Mouse (Mus musculus) right cerebral cortex, postnatal 4 days (tissue): ENCODE results near the gene Chrm3.

ENCODE experiments used
- DNase-seq: peaks from one replicate; pipeline ENCODE4 v3.0.0-alpha.2; 2022

The Chrm3 gene

DNA sequence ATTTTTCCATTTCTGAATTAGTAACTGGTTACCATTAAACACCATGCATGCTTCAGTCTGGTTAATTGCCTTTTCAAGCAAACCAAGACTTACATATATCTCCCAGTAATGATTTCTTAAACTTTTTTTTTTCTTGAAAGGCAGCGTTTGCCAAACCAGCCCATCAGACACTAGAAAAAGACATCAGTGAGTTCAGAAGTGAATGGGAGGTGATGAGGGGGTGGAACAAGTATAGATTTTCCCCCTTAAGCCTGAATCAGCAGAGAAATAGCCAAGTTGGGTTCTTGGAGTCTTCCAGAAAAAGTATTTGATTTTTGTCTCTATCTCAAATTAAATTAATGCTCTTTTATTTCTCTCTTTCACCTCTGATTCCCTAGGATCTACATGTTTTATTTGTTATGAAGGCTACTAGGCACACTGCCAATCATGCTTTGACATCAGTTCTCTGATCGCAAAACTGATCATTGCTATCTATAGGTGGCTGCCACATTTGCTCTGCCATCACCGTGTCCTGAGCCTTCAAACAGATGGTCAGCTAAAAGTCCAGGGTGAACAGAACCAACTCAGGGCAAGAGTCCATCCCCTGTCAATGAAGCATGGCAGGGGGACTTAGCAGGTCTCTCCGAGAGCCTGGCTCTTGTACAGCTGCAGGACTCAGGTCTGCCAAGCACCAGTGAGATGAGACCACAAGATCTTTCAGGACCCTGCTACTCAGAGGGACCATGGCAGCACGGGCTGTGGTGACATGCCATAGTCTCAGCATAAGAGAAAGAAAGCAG is 125.1 kb downstream of the Chrm3 start:
- DNase-seq: no peak

DNA sequence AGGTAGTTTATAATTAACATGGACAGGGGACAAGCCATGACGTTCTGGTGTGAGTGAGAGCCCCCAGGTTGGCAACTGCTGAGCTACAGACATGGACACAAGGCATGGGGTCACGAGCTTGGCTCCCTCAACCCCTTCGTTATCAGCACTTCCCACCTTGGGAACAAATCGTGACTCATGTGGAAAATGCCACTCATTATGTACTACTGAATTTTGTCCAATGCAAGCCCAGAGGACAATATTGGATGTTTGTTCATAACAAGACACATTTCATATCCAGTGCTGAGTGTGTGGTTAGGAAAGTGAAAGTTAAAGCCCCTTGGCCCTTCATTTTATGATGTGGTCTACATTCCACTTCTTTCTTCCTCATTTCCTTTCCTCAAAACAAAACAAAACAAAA is 140.2 kb downstream of the Chrm3 start:
- no peak for DNase-seq

DNA sequence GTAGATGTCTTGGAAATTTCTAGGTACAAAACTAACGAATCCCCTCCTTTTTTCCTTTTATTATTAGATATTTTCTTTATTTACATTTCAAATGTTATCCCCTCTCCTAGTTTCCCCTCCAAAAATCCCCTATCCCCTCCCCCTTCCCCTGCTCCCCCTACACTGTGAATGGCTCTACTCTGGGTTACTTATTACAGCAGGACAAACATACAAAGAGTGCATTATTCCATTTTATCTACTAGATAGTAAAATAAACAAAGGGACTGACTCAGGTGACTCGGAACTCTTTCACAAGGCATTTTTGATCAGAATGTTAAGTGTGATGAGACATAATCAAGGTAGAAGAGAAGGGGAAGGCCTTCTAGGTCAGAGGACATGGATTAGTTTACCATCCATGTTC is 148.5 kb downstream of the Chrm3 start:
- DNase-seq: no peak

DNA sequence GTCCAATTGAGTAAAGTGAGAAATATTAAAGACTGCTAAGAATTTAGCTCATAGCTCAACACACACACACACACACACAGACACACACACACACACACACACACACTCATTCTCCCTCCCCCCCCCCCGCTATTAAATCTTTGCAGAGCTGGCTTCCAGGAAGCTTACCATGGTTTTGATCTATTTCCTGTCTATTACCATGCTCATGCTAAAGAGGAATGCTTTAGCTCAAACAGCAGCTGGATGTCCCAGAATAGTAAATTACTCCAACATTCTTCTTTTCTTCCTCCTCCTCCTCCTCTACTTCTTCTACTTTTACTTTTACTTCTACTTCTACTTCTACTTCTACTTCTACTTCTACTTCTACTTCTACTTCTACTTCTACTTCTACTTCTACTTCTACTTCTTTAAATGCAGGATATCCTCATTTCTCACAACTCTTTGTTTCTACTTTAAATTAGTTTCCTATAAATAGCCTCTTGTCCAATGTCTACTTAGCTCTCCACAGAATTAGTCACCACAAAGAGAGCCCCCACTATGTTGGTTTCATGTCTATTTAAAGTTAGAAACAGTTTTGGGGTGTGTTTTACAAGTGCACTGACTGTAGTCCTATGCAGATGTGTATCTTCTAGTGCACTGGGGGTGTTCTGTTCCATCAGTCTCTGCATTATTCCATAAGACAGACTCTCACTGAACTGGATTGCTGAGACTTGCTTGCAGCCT is 150.0 kb downstream of the Chrm3 start:
- DNase-seq: no peak

DNA sequence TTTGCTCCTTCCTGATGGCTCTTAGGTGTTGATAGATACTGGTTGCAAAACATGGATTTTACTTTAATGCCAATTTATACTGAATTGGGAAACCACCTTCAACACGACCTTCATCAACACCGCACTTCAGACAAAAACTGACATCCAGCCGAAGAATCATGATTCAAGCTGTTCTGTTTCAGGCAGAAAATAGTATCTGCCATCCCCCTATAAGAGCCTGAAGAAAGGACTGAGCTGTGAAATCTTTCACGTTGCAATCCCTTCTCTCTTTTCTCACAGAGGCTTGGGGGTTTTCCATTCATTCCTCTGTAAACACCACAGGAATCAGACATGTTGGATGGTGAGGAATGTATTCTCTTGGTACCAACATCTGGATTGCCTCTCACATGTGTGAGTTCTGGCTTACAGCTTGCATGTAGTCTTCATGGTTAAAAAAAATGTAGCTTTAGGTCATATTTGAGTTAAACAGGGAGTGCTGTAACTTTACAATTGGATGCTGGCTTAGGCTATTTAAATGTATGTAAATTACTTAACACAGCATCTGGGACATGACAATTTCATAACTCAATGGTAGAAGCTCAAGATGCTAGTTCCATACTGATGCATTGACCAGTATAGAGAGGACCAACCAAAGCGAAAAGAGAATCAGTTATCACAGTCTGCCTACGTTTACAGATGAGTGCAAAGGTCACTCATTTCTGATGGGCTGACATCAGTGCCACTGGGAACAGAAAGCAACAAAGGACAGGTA is 161.3 kb downstream of the Chrm3 start:
- no peak for DNase-seq

DNA sequence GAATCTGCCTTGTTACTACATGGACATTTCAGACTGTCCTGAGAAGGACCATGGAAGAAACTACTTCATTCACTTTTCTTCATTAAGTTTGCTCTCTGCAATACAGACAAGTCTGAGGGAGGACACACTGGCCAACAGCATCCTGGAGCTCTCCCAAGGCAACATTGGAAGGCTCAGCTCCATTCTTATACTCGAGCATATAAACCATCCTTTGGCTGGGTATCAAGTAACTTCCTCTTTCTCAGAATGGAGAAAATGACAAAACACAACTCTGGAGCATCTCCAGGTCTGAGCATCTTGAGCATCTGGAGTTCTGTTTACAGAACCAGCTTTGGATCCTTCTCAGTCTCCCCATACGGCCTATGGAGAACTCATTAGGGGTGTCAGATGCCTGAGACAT is 170.8 kb downstream of the Chrm3 start:
- DNase-seq: no peak

DNA sequence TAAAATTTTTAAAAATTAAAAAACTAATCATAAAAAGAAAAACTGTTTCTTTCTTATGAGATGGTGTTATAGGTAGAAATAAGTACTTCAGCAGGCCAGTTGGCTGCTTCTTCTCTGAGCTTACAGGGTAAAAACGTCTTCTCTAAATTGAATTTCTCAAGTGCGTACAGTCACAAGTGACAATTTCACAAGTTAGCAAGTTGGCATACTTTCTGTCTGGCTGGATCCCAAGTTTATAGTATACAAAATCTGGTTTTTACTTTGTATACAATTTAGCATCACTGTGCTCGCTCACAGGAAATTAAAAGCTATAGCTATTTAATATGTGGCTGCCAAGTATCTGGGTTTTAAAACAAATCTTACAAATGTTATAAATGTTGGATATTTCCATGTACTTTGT is 172.7 kb downstream of the Chrm3 start:
- peak; percentile 17 for DNase-seq

DNA sequence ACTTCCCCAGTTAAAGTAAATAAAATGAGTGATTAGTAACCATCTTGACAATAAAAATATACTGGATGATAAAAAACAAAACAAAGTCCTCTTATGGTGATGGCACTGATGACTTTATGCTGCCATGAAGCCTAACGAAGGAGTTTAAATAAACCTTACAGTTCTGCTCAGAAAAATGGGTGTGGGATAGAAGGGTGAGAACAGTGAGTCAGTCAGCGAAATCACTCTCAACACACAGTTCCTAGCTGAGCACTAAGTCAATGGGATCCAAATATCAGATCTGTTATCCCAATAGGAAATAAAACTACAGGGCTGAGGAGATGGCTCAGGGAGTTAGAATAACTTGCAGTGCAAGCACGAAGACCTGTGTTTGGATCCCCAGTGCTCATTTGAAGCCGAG is 176.8 kb downstream of the Chrm3 start:
- no peak for DNase-seq

DNA sequence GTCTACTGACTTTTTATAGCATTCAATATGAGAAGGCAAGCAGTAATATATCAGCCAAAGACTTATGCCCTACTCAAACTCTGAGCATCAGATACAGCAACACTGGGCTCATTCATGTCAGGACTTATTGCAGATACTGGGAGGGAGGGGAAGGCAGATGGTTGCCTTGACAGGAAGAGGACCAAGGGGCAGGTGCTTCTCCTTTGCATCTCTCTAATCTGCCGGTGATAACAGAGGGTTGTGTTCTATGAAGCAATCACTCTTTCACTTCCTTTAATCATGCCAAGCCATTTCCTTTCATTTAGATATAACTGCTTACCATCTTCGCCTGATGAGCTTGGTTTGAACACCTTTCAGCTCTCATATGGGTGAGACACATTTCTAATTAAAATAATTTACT is 177.9 kb downstream of the Chrm3 start:
- no peak for DNase-seq

DNA sequence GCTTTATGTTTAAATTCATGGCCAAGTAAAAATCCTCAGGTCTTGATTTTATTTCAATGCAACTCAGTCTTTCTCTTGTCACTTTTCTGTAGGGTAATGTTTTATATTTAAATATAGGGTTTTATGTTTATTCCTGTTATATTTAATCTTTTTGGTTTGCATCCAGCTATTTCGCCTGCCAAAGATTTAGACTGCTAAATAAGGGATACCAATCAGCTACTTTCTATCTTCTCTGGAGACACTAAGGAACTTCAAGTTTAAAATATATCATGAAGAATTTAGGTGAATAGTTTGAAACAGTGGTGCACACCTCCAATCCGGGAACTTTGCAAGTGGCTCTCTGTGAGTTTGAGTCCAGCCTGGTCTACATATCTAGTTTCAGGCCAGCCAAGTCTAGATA is 190.1 kb downstream of the Chrm3 start:
- no peak for DNase-seq

DNA sequence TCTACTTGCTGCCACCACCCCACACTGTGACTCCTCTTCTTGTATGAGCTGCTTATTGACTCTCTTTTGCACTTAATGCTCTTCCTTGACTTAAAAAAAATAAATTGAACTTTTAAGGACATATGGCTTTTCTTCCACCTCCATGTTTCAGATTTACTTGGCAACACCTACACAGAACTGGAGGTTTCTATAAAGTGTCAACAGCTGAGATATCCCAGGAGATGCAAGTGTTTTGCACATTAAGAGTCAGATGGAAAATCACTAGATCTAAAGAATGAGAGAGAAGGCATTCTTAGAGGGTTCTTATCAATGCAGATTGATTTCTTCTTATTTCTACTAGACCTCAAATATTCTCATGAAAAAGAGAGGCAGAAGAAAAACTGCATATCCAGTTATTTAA is 197.3 kb downstream of the Chrm3 start:
- no peak for DNase-seq

DNA sequence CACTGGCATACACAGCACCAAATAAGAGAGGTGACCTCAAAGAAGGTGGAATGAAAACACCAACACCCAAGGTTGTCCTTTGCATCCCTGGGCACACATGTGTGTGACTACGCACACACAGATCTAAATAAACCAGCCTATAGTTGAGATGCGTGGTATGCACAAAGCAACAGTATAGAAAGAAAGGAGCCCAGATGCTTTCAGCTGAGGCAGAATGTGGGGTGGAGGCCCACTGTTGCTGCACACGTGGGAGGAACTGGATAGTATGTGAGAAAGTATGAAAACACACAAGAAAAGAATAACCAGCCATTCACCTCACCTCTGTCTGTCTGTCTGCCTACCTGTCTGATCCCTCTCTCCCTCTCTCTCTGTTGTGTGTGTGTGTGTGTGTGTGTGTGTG is 203.2 kb downstream of the Chrm3 start:
- no peak for DNase-seq

DNA sequence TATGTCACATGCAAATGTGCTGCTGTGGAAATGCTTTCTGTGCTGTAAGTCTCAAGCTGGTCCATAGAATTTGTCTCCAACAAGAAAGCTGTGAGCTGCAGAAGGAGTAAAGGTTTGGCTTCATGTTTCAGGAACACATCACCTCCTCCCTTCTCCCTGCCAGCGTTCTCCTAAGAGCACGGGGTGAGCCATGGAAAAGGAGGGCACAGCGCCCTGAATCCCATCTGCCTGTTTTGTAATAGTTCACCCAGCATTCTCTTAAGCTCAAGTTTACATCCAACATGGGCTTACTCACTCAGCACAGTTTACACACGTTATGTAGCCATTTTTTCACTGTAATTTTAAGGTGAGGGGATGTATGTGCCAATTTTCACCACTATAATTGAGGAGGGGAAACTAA is 220.1 kb downstream of the Chrm3 start:
- DNase-seq: no peak

DNA sequence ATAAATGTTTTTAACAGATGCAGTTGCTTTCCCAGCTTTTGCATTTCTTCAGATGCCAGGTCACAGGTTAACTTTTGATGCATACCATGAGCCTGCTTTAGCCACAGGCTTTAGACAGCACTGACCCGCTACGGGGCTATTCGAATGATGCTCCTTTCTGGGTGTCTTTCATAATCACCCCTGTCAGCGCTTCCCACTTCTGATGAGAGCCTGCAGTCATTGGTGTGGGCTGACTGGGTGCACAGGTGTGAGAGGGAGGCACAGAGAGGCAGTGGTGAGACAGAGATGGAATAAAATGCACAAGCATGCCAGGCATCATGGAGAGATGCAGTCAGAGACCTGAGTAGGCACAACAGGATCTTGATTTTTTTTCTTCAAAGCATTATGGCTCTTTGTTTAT is 221.8 kb downstream of the Chrm3 start:
- DNase-seq: no peak

DNA sequence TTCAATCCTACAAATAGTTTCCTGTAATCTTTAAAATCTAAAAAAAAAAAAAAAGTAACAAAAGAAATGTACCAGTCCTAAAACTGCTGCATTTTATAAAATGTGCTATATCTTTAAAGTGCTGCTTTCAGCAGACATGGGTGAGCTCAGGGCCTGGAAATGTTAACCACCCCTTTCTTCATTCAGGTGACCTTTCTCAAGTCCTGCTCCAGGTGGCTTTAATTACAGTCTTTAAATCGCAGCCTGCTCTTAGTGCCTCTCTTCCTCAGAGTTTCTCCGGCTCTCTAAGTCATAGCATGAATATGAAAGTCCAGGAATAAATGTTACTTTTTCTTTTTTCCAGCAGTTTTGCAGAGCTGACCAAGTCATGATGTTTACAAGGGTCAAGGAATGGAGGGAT is 229.6 kb downstream of the Chrm3 start:
- no peak for DNase-seq

DNA sequence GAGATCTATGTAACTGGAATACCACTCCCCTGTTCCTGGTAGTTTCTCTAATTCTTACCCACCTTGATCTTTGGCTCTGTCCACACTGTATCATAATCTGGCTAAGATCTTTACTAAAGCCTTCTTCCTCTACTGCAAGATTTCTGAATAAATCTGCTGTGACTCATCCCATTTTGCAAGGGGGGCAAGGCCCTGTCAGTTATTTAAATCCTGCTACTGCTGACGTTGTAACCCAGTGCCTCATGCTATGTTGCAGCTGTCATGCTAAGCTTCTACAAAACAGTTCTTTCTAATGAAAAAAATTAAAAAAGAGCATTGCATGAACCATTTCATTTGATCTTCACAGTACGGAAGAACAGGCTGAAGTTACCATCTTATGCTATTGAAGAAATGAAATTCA is 248.4 kb downstream of the Chrm3 start:
- DNase-seq: no peak

DNA sequence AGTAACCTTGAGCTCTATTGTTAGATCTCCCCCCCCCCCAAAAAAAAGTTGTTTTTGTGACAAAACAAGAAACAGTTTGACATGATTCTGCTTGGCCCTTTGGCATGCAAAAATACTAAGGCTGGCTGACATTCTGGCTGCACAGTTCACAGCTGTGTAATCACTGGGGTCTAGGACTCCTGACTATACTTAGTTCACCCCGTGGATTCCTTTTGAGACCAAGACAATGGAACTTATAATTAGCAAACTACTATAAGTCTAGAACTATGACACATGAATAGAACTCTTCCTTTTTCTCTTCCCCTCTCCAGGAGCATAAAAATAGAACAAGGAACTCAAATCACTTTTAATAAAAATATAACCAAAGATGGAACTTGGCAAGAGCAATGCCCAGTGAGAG is 251.1 kb downstream of the Chrm3 start:
- DNase-seq: no peak

DNA sequence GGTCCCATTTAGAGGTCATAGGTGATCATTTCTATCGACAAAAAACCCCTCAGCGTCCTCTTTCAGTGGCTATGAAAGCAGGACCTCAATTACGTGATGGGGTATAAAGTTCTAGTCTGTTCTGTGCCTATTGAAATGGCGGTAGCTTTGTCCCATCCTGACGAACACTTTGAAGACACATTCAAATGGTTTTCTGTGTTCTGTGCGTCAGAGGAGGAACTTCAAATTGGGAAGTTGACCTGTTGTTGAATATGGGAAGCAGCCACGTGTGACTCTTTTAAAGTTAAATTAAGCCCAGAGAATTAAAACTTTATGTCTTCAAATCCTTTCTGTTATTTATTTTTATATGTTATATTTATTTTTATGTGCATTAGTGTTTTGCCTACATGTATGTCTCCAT is 253.3 kb downstream of the Chrm3 start:
- no peak for DNase-seq

DNA sequence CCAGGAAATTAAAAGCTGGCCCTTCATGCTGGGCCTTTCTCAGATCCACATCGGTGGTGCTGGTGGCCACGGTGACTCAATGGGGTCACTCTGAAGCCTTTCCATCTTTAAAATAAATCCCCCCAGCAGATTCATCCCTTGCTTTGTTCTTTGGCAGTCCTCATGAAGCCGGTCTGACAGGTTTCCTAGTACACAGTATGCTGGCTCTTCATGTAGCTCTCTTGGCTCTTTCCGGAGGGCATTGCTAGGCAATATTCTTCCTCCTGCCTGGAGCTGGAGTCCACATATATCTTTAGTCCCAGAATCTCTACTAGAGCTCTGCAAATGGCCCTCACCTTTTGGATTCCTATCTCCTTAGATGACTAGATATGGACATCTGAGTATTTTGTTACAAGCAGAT is 269.9 kb downstream of the Chrm3 start:
- no peak for DNase-seq

DNA sequence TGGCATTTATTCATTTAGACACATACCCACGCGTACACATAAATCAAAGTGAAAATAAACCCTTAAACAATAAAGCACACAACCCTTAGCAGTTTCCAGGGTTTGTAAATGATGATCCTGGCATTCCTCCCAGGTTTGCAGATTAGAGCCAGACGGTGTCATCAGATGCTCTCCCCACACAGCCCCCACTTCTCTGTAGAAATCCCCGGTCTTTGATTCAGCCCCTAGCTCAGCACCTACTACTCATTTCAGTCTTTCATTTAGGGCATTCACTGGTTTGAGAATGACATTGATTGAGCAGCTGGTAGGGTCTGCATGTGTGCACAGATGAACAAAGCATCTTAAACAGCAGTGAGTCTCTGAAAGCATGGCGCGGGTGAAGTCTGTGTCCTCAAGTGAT is 274.3 kb downstream of the Chrm3 start:
- DNase-seq: peak; percentile 3

DNA sequence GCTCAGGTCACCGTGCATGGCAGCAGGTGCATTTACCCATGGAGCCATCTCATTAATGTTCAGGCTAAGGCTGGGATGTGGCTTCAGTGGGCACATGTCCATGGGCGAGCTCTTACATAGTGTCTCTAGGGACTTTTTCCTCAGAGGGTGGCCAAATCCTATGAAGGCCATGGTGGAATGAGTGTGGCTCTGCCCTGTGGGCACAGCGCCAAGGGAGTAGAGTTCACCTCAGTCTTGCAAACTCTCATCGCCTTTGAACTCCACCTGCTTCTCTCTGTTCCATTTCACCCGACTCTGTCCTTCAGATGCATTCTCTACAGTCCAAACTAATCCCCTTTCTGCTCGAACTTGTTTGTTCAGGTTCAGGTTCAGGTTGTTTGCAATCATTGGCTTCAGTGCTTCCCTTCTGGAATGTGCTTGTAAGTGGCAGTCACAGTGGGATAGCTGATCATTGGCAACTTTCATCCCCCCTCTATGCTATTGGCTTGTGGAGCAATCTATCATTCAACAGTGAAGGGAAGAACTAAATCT is 278.7 kb downstream of the Chrm3 start:
- DNase-seq: no peak

DNA sequence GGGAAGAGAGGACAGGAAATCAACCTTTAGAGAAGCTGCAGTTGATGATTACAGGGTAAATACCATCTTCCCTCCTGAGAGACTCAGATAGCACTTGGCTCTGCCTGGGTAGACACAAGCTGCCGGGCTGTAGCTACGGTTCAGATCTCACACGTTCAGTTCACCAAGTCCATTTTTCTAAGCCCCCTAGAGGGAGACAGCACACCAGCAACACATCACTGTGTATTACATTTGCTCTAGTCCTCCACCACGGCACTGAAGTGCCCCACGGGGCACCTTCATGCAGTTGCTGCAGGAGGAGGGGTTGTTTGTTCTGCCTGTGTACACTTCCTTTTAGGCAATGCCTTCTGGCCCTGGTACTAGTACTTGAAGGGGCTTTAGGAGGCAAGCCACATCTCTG is 289.5 kb downstream of the Chrm3 start:
- DNase-seq: peak; percentile 24

DNA sequence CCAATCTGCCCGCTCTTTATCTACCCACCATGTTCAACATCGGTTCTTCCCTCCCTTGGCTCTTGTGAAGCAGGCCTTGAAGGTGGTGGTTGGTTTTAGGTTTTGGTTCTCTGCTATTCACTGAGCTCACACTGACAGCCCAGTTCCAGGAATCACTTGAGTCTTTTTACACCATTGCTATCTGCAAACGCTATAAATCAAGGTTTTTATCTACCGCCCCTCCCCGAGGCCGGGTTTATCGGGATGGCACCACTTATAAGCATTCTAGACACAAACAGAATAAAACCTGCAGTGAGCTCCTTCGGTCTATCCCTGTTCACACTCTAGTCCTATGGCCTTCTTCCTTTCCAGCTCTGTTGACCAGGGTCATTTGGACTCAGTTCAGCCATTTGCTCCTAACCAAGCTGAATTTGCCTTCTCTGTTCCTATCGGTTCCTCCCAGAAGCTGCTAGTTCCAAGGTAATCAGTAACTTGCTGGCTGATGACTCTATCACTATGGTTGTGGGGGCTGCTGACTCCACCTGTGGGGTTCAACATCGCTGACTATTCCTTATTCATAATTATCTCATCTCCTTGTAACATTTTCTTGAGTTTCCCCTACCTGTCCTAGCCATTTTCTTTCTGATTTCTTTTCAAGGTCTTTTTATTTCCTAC is 291.6 kb downstream of the Chrm3 start:
- no peak for DNase-seq
